Mouse (Mus musculus) heart, postnatal 14 days (tissue): ENCODE results near the gene Rtl9. TPM values are rescaled to one million over a fixed set of nuclear protein-coding genes. Genes with fewer than 3 reads are reported as not detected.

Experiments used
- total RNA-seq, 2 experiments: library from RNA; stranded (reverse); gene quantifications; 2 replicates each; pipeline ENCODE4 v1.2.3; 2021

The Rtl9 gene
- total RNA-seq, 2 experiments from 2014 or later, result 0.68 to 0.76 TPM

Other genes starting within 250 kb of the Rtl9 start
- gene Ammecr1, start 132.9 kb upstream of the Rtl9 start, total RNA-seq, result 10 to 100 TPM; 36.2 to 40.6 TPM